Mouse (Mus musculus): Measurements from ENCODE around the gene Gpx7. TPM values are rescaled to one million over a fixed set of nuclear protein-coding genes. Genes with fewer than 3 reads are reported as not detected.

The Gpx7 gene
- polyA plus RNA-seq (2015; fragmentation: Nextera tagmentation; extraction: Ambion mirVana): 53.9 and 54.6 TPM in 2 replicates

- no peak for ATAC-seq (ENCODE audit: insufficient read depth, low FRiP score, low read depth)
- Histone ChIP-seq H3K4me2 (peak within 1 kb of the TSS; percentile 85), H3K9me3 (no peaks in the 10 kb centered on the region), H3K27me3 (replicated peaks) (no peaks in the 10 kb centered on the region), H3K27ac (peak within 1 kb of the TSS; percentile 75), H3K9ac (peak within 1 kb of the TSS; percentile 40), H3K4me1 (peaks cover 15% of the 10 kb centered on the region), H3K4me3 (replicated peaks) (peak within 1 kb of the TSS; percentile 47), H3K36me3 (no peaks in the 10 kb centered on the region)
- 21% methylated on average over 15 of the region's 15 CpGs for WGBS
Observed at GRCm38 (mm10) chr4:108406861-108407401, at the start of gene Gpx7. TSS of gene Gpx7 (minus strand) at chr4:108406961.

- Histone ChIP-seq H3K36me3 (no peaks in the 10 kb centered on the region), H3K4me3 (replicated peaks) (no peak overlapping the region), H3K4me2 (no peak overlapping the region), H3K4me1 (peaks cover 7% of the 10 kb centered on the region; the same call in 1 of the 2 replicates), H3K9me3 (no peaks in the 10 kb centered on the region), H3K27me3 (replicated peaks) (no peaks in the 10 kb centered on the region), H3K27ac (no peak overlapping the region), H3K9ac (no peak overlapping the region)
- no peak for ATAC-seq (ENCODE audit: insufficient read depth, low FRiP score, low read depth)
- WGBS: 49% methylated on average over 2 of the region's 2 CpGs
Observed at GRCm38 (mm10) chr4:108456028-108456427, 49.3 kb upstream of the Gpx7 start.

- H3K27ac ChIP-seq: no peak overlapping the region
- no peak overlapping the region for H3K9ac ChIP-seq
- H3K4me2 ChIP-seq: no peak overlapping the region
- no peaks in the 10 kb centered on the region for H3K27me3 ChIP-seq (replicated peaks)
- no peak for ATAC-seq (ENCODE audit: insufficient read depth, low FRiP score, low read depth)
- H3K36me3 ChIP-seq: no peaks in the 10 kb centered on the region
- WGBS: 33% methylated on average over 7 of the region's 7 CpGs
- no peaks in the 10 kb centered on the region for H3K9me3 ChIP-seq
- H3K4me1 ChIP-seq: no peaks in the 10 kb centered on the region
- no peak overlapping the region for H3K4me3 ChIP-seq (replicated peaks)
Observed at GRCm38 (mm10) chr4:108448091-108448490, 41.3 kb upstream of the Gpx7 start.

- no peak overlapping the region for H3K9ac ChIP-seq
- 52% methylated on average over 6 of the region's 6 CpGs for WGBS
- H3K4me2 ChIP-seq: no peak overlapping the region
- H3K4me3 ChIP-seq (replicated peaks): no peak overlapping the region
- no peaks in the 10 kb centered on the region for H3K9me3 ChIP-seq
- no peak for ATAC-seq (ENCODE audit: insufficient read depth, low FRiP score, low read depth)
- H3K4me1 ChIP-seq: no peaks in the 10 kb centered on the region; the same call in 1 of the 2 replicates
- H3K27me3 ChIP-seq (replicated peaks): no peaks in the 10 kb centered on the region
- H3K27ac ChIP-seq: no peak overlapping the region
- H3K36me3 ChIP-seq: no peaks in the 10 kb centered on the region
Observed at GRCm38 (mm10) chr4:108438082-108438840, 31.5 kb upstream of the Gpx7 start.

- Histone ChIP-seq H3K4me2 (no peak overlapping the region), H3K9me3 (no peaks in the 10 kb centered on the region), H3K36me3 (no peaks in the 10 kb centered on the region), H3K4me1 (peaks cover 5% of the 10 kb centered on the region), H3K9ac (no peak overlapping the region), H3K27ac (peak overlapping the region; percentile 21; the same call in 1 of the 2 replicates), H3K4me3 (replicated peaks) (no peak overlapping the region), H3K27me3 (replicated peaks) (no peaks in the 10 kb centered on the region)
- peak; percentile 66 for ATAC-seq (ENCODE audit: insufficient read depth, low FRiP score, low read depth)
- WGBS: 63% methylated on average over 1 of the region's 1 CpGs
Observed at GRCm38 (mm10) chr4:108436225-108436624, 29.5 kb upstream of the Gpx7 start.

- no peak overlapping the region for H3K9ac ChIP-seq
- no peak overlapping the region for H3K4me3 ChIP-seq (replicated peaks)
- ATAC-seq (ENCODE audit: insufficient read depth, low FRiP score, low read depth): no peak
- peaks cover 5% of the 10 kb centered on the region for H3K4me1 ChIP-seq
- no peaks in the 10 kb centered on the region for H3K9me3 ChIP-seq
- H3K4me2 ChIP-seq: no peak overlapping the region
- 0 out of 2 replicates have a peak overlapping the region, but pooled peaks have one; percentile 21 for H3K27ac ChIP-seq
- 65% methylated on average over 3 of the region's 3 CpGs for WGBS
- H3K36me3 ChIP-seq: no peaks in the 10 kb centered on the region
- no peaks in the 10 kb centered on the region for H3K27me3 ChIP-seq (replicated peaks)
Observed at GRCm38 (mm10) chr4:108435646-108436045, 28.9 kb upstream of the Gpx7 start.

- Histone ChIP-seq H3K9ac (no peak overlapping the region), H3K27me3 (replicated peaks) (no peaks in the 10 kb centered on the region), H3K4me3 (replicated peaks) (no peak overlapping the region), H3K9me3 (no peaks in the 10 kb centered on the region), H3K4me2 (no peak overlapping the region), H3K36me3 (no peaks in the 10 kb centered on the region), H3K27ac (no peak overlapping the region), H3K4me1 (peaks cover 5% of the 10 kb centered on the region)
- 88% methylated on average over 3 of the region's 3 CpGs for WGBS
- no peak for ATAC-seq (ENCODE audit: insufficient read depth, low FRiP score, low read depth)
Observed at GRCm38 (mm10) chr4:108434781-108435180, 28.0 kb upstream of the Gpx7 start.

GRCm38 (mm10) chr4:108434221-108434620 is 27.5 kb upstream of the Gpx7 start:
- H3K27me3 ChIP-seq (replicated peaks): no peaks in the 10 kb centered on the region
- WGBS: 67% methylated on average over 4 of the region's 4 CpGs
- no peak overlapping the region for H3K4me2 ChIP-seq
- H3K9me3 ChIP-seq: no peaks in the 10 kb centered on the region
- H3K4me3 ChIP-seq (replicated peaks): no peak overlapping the region
- ATAC-seq (ENCODE audit: insufficient read depth, low FRiP score, low read depth): no peak
- no peaks in the 10 kb centered on the region for H3K36me3 ChIP-seq
- no peak overlapping the region for H3K27ac ChIP-seq
- no peak overlapping the region for H3K9ac ChIP-seq
- peaks cover 5% of the 10 kb centered on the region for H3K4me1 ChIP-seq

- peaks cover 5% of the 10 kb centered on the region for H3K4me1 ChIP-seq
- no peak overlapping the region for H3K27ac ChIP-seq
- ATAC-seq (ENCODE audit: insufficient read depth, low FRiP score, low read depth): peak; percentile 23; the same call in 1 of the 2 replicates
Observed at GRCm38 (mm10) chr4:108433341-108433740, 26.6 kb upstream of the Gpx7 start.

GRCm38 (mm10) chr4:108431561-108431936 is 24.8 kb upstream of the Gpx7 start:
- ATAC-seq (ENCODE audit: insufficient read depth, low FRiP score, low read depth): no peak
- WGBS: 45% methylated on average over 2 of the region's 2 CpGs
- H3K36me3 ChIP-seq: no peaks in the 10 kb centered on the region
- no peak overlapping the region for H3K27ac ChIP-seq
- no peaks in the 10 kb centered on the region for H3K27me3 ChIP-seq (replicated peaks)
- no peak overlapping the region for H3K9ac ChIP-seq
- H3K9me3 ChIP-seq: no peaks in the 10 kb centered on the region
- no peak overlapping the region for H3K4me3 ChIP-seq (replicated peaks)
- H3K4me1 ChIP-seq: peaks cover 5% of the 10 kb centered on the region
- H3K4me2 ChIP-seq: no peak overlapping the region

More at GRCm38 (mm10) chr4:108433341-108433740, 26.6 kb upstream of the Gpx7 start:
- H3K4me3 ChIP-seq (replicated peaks): no peak overlapping the region
- no peak overlapping the region for H3K9ac ChIP-seq
- no peaks in the 10 kb centered on the region for H3K36me3 ChIP-seq
- no peaks in the 10 kb centered on the region for H3K27me3 ChIP-seq (replicated peaks)
- H3K4me2 ChIP-seq: 0 out of 2 replicates have a peak overlapping the region, but pooled peaks have one; percentile 3
- WGBS: 13% methylated on average over 6 of the region's 6 CpGs
- no peaks in the 10 kb centered on the region for H3K9me3 ChIP-seq

GRCm38 (mm10) chr4:108430656-108431560 is 24.1 kb upstream of the Gpx7 start:
- 50% methylated on average over 4 of the region's 4 CpGs for WGBS
- H3K27me3 ChIP-seq (replicated peaks): no peaks in the 10 kb centered on the region
- no peak overlapping the region for H3K4me3 ChIP-seq (replicated peaks)
- H3K27ac ChIP-seq: no peak overlapping the region
- H3K9ac ChIP-seq: no peak overlapping the region
- H3K9me3 ChIP-seq: no peaks in the 10 kb centered on the region
- no peak for ATAC-seq (ENCODE audit: insufficient read depth, low FRiP score, low read depth)
- no peak overlapping the region for H3K4me2 ChIP-seq
- H3K36me3 ChIP-seq: no peaks in the 10 kb centered on the region
- H3K4me1 ChIP-seq: peaks cover 5% of the 10 kb centered on the region

All from stomach, embryonic 15.5 days (tissue).